Mouse (Mus musculus) heart, adult 2 months (tissue): ENCODE data around the gene Dolk.

Source experiments
- CTCF ChIP-seq: fragments of 200-600 bp; IDR thresholded peaks from 2 replicates; pipeline ENCODE4 v1.8.1; 2022; ENCODE audit warnings: antibody characterized with exemption, mild to moderate bottlenecking, moderate library complexity
- POLR2A ChIP-seq: fragments of 200-500 bp; IDR thresholded peaks from 2 replicates; pipeline ENCODE4 v1.6.1; 2011; ENCODE audit warnings: mild to moderate bottlenecking, low read depth, low read length, control low read depth; ENCODE audit not compliant: insufficient read depth

- TF ChIP-seq POLR2A (peak; percentile 91), CTCF (no peak)
These were observed 46.4 kb downstream of the Dolk start for GRCm38 (mm10) chr2:30239777-30240176.
